Mouse (Mus musculus) cerebellum, postnatal 36 days (tissue): Measurements from ENCODE around the gene Fgfr2.

ENCODE experiments used
- DNase-seq, 2 experiments: peaks; one replicate each; pipeline ENCODE4 v3.0.0; 2021 to 2022; ENCODE audit warnings: mixed read lengths in 2 of 2

The Fgfr2 gene

GRCm38 (mm10) chr7:132799119-132800016, 323.8 kb downstream of the Fgfr2 start:
- DNase-seq = peak in 1 of 2 experiments; percentile 42

- no peak for DNase-seq
Observed at GRCm38 (mm10) chr7:132795141-132795540, 328.0 kb downstream of the Fgfr2 start.

- no peak for DNase-seq
Observed at GRCm38 (mm10) chr7:132793467-132793866, 329.7 kb downstream of the Fgfr2 start.

DNA sequence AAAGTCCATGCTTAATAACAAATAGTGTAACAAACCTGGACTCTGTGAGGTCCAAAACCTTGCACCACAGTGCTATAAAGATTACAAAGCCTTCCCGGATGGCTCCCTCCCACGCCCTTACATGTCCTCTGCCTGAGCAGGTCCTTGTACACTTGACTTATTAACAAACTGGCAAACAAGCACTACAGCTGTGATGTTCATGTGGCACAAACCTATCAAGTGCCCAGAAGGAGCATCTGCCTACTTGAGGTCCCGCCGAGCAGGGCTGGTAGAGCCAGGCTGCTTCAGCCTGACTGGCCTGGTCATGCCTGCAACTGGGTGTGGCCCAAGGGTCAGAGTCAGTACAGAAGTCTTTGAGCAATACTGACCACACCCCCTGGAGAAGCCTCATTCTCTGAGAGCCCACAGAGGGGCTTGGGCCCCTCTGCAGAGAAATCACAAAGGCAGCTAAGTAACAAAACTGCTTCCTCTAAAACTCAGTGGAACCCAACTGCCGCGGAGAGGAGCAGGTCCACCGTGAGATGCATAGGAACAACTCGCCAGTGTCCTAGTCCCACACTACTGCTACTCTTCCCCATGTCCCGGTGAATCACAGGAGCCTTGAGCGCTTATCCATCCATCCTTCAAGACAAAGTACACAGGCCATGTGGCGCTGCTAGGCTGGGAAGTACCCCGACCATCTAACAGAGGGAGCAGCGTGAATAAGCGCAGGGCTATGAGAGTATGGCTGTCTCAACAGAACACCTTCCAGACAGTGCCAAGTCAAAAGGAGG, 332.5 kb downstream of the Fgfr2 start:
- no peak for DNase-seq

GRCm38 (mm10) chr7:132788826-132789225, 334.3 kb downstream of the Fgfr2 start:
- DNase-seq = peak; percentile 40 to 57

DNA sequence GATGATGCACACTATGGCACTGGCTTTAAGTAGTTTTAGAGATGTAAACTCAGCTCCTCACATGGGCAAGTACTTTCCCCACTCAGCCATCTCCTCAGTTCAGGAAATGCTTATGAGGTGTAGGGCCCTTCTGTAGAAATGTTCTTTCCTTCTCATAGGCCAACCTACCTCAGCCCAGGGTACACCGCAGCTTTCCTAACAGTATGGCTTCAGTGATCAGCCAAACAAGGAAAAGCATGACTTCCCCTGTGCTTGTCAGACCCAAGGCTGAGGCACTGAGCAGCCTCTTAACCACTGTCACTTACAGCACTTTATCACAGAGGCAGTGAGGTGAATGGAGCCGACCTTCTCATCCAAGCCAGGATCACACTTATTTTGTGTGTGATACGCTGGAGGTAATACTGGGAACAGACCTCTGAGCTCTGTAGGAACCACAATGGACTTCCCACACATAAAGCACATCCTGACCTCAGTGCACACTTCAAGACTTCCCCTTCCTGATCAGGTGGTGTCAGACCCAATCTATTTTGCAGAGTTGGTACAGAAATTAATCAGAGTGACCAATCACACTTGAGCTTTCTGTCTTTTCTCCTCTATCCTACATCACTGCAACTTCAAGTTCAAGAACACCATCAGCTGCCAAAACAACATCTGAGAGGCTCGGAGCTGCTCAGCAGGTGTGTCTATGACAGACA, 335.5 kb downstream of the Fgfr2 start:
- no peak for DNase-seq

- no peak for DNase-seq
Observed at GRCm38 (mm10) chr7:132787022-132787421, 336.1 kb downstream of the Fgfr2 start.

DNA sequence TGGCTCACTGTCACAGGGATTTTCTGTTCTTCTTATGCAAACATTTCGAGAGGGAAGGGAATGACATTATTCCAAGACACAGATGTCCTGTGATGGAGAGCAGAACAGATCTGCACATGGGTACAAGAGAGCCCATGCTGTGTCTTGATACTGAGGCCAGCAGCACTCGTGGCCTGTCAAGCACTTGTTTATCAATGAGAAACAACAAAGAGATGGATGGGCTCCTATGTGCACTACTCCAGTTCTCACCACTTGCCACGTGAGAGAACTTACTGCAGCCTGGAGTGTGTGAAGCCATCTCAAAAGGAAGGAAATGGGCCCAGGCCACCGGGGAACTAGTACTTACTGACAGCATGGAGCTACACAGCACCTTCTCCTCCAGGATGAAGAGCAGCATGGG, 336.6 kb downstream of the Fgfr2 start:
- DNase-seq = no peak

DNA sequence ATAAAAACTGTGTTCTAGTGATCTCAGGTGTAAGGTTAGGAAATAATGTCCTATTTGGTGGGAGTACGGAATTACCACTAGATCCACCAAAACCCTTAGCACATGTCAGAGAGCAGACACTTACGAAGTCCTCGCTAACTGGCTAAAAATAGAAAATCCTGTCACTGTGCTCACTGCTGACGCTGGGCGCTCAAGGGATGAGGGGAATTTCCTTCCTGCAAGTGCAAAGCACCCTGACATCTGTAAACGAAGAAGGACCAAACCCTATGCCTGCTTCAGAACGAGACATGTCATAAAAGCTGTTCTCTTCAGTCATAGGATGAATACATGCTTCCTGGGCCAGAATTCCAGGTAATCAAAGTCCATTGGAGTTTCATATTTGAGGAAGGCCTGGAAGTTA, 337.1 kb downstream of the Fgfr2 start:
- DNase-seq = no peak

GRCm38 (mm10) chr7:132784101-132784500, 339.0 kb downstream of the Fgfr2 start:
- DNase-seq = no peak

- DNase-seq = peak; percentile 49 to 69
Observed at GRCm38 (mm10) chr7:132781850-132782249, 341.3 kb downstream of the Fgfr2 start.

DNA sequence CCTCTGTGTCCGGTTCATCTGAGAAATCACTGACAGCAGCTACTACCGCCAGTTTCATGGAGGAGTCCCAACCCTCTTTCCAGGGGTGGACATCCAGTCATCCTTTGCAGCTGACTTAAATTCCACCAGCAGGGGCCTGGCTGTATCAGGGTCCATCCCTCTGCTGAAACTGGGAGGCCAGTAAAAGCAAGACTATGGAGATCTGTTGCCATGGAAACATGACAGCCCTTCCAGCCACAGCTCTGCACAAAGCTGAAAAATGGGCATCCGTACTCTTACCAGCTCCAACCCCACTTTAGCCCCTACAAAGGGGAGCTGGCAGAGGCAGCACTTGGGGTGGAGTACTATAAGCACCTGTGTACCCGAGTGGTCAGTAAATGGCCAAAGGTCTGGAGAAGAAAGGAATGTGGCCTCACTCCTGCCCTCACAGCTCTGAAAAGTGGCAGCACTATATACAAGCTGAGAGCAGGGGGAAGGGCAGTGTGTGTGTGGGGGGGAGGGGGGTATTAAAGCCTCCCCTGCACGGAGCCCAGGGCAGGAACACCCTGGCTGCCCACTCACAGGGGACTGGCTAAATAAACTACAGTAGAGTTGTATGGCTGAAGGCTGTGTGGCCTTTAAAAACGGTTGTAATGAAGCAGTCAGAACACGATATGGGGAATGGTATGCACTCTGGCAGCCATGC, 341.9 kb downstream of the Fgfr2 start:
- DNase-seq = no peak

- peak in 1 of 2 experiments; percentile 46 for DNase-seq
Observed at GRCm38 (mm10) chr7:132780611-132781010, 342.5 kb downstream of the Fgfr2 start.

GRCm38 (mm10) chr7:132778630-132779029, 344.5 kb downstream of the Fgfr2 start:
- no peak for DNase-seq

GRCm38 (mm10) chr7:132777728-132778453, 345.3 kb downstream of the Fgfr2 start:
- DNase-seq = no peak

DNA sequence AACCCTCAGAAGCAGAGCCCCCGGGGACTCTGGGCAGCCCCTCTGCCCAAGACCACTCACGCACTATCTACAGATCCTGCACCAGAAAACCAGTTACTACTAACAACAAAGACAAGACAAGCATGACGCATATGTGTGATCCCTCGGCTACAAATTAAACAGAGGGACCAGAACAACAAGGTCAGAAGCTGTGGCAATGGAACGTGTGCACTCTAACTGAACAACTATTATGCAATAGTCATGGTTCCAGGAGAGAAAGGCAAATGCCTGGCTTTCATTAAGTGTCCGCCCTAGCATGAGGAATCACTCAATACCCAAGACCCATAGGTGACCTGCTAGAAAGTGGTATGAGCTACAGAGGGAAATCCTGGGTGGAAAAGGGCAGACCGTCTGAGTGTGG, 346.0 kb downstream of the Fgfr2 start:
- DNase-seq = no peak

GRCm38 (mm10) chr7:132776338-132777111, 346.6 kb downstream of the Fgfr2 start:
- DNase-seq = no peak

- DNase-seq = no peak
Observed at GRCm38 (mm10) chr7:132775922-132776321, 347.2 kb downstream of the Fgfr2 start.

DNA sequence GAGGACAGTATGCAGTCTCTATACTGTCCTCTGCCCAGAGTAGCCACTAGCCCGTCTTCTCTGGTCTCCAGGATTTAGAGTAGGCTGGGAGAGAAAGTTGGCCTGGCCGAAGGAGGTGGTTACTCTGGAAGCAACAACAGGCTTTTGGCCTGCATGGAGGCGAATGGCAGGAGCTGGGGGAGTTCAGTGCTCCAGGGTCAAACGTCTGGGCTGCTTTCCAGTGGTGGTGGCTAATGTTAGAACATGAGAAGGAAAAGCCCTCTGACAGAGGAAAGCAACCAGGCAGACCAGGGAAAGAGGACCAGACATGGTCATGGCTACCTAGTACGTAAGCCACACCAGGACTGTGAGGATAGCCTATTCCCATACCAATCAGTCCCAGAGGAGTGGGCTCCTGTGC, 347.8 kb downstream of the Fgfr2 start:
- DNase-seq = no peak

GRCm38 (mm10) chr7:132773011-132773705, 350.0 kb downstream of the Fgfr2 start:
- DNase-seq = no peak
